Mouse (Mus musculus) heart, adult 2 months (tissue): ENCODE measurements around the gene Smndc1.

Experiments
- CTCF ChIP-seq: fragments of 200-600 bp; IDR thresholded peaks from 2 replicates; pipeline ENCODE4 v1.8.1; 2022; ENCODE audit warnings: antibody characterized with exemption, mild to moderate bottlenecking, moderate library complexity
- POLR2A ChIP-seq: fragments of 200-500 bp; IDR thresholded peaks from 2 replicates; pipeline ENCODE4 v1.6.1; 2011; ENCODE audit warnings: mild to moderate bottlenecking, low read depth, low read length, control low read depth; ENCODE audit not compliant: insufficient read depth

DNA sequence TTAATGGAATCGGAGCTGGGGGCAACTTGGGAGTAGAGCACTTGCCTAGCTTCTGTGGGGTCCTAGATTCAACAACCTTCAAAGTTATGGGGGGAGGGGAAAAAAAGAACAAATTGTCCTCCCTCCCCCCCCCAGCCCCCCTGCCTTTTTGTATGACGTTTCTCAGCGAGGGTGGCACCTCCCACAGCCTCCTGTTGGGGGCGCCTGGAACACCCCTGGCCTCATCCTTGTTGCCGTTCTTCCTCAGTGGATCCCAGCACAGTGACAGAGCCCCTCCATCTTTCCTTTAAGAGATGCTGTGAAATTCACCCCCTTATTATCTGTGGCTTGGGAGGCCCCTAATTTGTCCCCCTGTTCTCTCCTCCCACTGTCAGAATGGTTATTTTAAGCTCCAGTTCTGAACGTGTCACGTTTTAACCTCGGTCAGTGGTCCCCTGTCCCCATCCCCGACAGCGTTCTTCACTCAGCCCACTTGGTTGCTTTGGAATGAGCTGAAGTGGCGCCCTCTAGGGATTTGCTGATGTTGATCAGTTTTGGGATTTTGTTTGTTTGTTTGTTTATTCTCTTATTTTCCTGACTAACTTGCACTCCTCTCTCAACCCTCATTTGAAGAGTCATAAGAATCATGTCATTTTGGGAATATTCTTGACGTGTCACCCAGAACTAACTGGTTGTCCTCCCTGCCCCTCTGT is 12.5 kb upstream of the Smndc1 start:
- peak; percentile 24; the same call in 1 of the 2 replicates for TF ChIP-seq CTCF
- no peak for TF ChIP-seq POLR2A
